Mouse (Mus musculus) liver, adult (tissue): ENCODE results near the gene Mtmr12.

Experiments
- GATA4 ChIP-seq: IDR thresholded peaks from 2 replicates; pipeline ENCODE4 v1.6.1; 2014; ENCODE audit warnings: mild to moderate bottlenecking, low read length; ENCODE audit not compliant: insufficient replicate concordance

The Mtmr12 gene

GRCm38 (mm10) chr15:12275091-12275623 is 70.3 kb downstream of the Mtmr12 start:
- TF ChIP-seq GATA4, result no peak

DNA sequence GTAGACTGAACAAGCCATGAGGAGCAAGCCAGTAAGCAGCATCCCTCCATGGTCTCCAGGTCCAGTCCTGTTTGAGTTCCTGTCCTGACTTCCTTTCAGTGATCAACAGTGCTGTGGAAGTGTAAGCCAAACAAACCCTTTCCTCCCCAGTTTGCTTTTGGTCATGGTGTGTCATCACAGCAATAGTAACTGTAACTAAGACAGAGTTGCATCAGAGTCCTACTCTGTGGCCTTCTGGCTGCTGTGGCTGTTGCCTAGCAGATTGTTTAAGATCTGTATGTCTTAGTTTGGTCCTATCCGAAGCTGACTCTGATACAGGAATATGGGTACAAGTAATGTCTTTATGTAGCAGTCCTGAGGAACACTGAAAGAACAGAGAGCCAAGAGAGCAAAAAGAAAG is 75.0 kb downstream of the Mtmr12 start:
- TF ChIP-seq GATA4, result no peak

- no peak for TF ChIP-seq GATA4
These were observed 80.1 kb downstream of the Mtmr12 start for GRCm38 (mm10) chr15:12284794-12285534.

GRCm38 (mm10) chr15:12285535-12285809 is 80.6 kb downstream of the Mtmr12 start:
- TF ChIP-seq GATA4, result no peak

DNA sequence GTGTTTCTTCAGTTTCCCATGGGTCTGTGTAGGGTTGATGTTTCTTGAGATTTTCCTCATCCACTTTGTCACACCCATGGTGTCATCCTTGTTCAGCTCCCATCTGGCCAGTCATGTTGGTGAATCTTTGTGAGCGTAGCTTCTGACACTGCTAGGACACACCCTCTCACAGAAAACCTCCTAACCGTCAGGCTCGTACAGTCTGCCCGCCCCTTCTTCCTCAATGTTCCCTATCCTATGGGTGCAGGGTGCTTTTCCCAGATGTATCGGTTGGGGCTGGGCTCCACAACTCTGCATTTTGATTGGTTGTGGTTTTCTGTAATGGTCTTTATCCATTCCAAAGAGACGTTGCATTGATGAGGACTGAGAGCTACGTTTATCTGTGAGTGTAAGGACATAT is 85.5 kb downstream of the Mtmr12 start:
- TF ChIP-seq GATA4, result no peak

DNA sequence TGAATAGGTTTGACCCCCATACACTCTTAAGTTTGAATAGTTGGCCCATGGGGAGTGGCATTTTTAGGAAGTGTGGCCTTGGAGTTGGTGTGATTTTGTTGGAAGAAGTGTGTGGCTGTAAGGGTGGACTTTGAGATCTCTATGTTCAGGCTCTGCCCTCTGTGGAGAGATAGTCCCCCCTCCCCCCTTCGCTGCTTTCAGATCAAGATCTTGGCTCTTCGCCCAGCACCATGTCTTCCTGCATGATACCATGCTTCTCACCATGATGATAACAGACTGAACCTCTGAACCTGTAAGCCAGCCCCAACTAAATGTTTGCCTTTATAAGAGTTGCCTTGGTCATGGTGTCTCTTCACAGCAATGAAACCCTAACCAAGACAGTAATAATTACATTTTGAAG is 86.9 kb downstream of the Mtmr12 start:
- no peak for TF ChIP-seq GATA4

- TF ChIP-seq GATA4, result no peak
These were observed 91.4 kb downstream of the Mtmr12 start for GRCm38 (mm10) chr15:12296228-12296627.

DNA sequence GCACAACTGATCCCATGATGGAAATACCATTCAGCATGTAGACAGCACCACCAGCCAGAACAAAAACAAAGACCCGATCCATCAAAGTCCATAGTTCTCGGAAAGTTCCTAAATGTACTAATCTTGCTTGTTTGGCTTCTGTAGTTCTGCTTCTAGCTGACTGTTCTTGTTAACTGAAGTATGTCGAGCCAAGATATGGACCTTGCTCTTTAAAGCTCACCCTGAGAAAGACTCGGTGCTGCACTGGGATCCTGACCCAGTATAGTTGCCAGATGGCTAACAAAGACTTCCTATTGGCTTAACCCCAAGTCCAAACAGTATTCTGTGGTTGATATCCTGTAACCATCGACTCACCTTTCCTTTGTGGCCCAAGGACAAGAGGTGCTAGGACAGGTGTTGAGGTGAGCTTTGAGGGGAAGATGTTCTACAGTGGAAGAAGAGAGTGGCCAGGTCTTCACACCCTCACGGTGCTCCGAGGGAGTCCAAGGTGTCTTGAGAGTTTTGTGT is 93.5 kb downstream of the Mtmr12 start:
- TF ChIP-seq GATA4, result no peak

DNA sequence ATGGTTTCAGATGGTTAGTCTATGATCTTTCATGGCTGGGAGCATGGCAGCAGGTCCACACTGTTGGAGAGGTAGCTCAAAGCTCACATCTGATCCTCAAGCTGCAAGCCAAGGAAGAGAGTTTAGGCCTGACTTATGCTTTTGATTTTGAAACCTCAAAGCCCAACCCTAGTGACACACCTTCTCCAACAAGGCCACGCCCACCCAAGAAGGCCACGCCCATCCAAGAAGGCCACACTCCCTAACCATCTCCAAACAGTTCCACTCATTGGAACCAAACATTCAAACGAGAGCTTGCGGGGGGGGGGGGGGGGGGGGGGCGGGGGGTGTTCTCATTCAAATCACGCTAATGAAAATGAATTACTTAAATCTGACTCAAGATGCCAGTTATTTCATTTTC is 96.9 kb downstream of the Mtmr12 start:
- TF ChIP-seq GATA4, result no peak

GRCm38 (mm10) chr15:12306188-12307071 is 101.6 kb downstream of the Mtmr12 start:
- no peak for TF ChIP-seq GATA4

DNA sequence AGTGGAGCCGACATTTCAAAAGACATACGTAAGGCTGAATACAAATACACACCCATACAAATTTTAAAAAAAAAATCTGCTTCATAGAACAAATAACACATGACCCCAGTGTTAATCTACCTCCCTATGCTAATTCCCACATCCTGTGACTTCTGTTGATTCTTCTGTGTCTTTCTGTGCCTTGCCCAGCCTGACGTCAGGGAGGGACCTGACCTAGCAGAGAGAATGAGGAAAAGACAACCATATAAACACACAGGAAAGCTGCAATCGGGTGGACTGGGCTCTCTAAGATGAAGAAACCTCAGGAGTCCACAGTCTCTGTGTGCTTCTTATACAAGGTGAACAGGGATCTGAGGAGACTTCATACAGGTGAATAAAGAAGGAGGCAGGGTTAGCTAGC is 102.3 kb downstream of the Mtmr12 start:
- TF ChIP-seq GATA4, result no peak

DNA sequence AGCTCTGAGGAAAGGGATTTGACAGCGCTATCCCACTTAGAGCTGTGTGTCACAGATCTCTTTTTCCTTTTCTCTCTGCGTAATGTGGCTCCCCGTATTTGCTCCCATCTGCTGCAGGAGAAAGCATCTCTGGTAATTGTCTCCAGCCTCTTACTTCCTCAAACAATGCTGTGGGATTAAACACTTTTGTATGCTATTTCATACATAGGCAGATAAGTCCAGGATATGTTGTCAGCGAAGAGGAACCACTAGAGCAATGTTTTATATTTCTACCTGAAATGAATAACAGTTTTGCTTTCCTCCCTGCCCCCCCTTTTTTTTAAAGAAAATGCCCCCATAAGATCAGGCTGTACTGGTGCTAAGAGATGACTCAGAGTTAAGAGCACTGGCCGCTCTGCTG is 103.7 kb downstream of the Mtmr12 start:
- no peak for TF ChIP-seq GATA4

GRCm38 (mm10) chr15:12310676-12311075 is 105.8 kb downstream of the Mtmr12 start:
- TF ChIP-seq GATA4, result no peak

DNA sequence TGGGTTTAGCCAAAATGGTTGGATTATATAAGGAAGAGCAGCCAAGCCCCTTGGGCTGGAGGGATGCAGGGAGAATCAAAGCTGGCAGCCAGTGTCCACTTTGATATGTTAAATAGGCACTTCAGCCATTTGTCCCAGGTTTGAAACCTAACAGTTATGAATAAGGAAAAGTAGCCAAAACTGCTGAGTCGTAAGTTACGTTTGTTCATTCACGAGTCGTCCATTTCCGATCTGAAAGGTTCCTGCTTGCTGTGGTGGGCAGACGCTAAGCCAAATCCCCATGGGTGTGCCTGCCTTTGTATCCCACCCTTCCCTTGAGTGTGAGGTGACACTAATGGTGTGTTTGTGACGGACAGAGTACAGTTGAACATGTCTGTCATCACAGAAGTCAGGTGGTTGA is 106.6 kb downstream of the Mtmr12 start:
- TF ChIP-seq GATA4, result no peak

DNA sequence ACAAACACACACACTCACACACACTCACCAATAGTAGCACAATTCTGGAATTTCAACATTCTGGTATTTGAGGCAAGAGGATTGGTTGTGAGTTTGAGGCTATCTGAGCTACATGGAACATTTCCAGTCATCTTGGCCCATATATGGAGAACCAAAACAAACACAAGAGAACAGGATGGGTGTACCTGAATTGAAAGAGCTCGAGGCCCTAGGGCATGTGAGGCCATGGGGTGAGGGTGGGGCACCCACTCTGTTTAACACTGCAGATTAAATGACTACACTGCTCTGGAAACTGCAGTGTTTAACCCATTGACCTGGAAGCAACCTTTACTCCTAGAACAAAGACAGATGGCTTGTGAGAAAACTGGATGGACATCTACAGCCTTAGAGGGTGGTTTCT is 108.4 kb downstream of the Mtmr12 start:
- TF ChIP-seq GATA4, result no peak

DNA sequence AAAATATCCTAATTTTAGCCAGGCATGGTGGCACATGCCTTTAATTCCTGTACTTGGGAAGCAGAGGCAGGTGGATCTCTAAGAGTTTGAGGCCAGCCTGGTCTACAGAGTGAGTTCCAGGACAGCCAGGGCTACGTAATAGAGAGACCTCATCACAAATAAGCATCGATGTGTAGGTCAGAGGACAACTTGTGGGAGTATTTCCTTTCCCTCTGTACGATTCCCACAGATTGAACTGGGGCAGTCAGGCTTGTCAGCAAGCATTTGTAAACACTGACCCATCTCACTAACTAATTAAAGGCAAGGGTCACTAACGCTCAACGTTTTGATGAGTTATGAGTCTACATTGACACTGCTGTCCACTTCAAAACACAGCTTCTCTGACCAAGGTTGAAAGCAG is 109.8 kb downstream of the Mtmr12 start:
- TF ChIP-seq GATA4, result no peak

DNA sequence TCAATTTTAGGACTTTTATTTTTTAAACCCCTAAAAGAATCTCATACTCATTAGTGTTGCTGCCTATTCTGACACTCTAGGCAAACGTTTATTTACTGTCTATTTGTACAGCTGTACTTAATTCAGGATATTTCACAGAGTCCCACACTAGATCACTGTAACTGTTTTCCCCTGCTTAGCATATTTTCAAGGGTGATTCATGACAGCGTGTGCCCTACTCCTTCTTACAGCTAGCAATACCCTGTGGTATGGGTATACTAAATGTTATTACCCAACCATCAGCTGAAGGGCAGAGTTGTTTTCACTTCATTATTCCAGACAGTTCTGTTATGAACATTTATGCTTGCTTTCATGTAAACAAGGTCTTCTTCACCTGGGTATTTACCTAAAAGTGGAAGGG is 111.2 kb downstream of the Mtmr12 start:
- TF ChIP-seq GATA4, result no peak

- TF ChIP-seq GATA4, result no peak
These were observed 112.5 kb downstream of the Mtmr12 start for GRCm38 (mm10) chr15:12317290-12317689.
